Mouse (Mus musculus): Measurements from ENCODE around the gene Rxfp4. TPM values are rescaled to one million over a fixed set of nuclear protein-coding genes. Genes with fewer than 3 reads are reported as not detected.
A peak's percentile ranks its signal among the peaks of the same experiment; 100 is the strongest.
"Not testable (repeated sequence)": the region's sequence is repeated elsewhere in the genome, so short reads cannot be mapped to it uniquely, and the experiment has no call there.

The Rxfp4 gene
- total and polyA plus RNA-seq, 2 experiments from 2014 or later: not detected

DNA sequence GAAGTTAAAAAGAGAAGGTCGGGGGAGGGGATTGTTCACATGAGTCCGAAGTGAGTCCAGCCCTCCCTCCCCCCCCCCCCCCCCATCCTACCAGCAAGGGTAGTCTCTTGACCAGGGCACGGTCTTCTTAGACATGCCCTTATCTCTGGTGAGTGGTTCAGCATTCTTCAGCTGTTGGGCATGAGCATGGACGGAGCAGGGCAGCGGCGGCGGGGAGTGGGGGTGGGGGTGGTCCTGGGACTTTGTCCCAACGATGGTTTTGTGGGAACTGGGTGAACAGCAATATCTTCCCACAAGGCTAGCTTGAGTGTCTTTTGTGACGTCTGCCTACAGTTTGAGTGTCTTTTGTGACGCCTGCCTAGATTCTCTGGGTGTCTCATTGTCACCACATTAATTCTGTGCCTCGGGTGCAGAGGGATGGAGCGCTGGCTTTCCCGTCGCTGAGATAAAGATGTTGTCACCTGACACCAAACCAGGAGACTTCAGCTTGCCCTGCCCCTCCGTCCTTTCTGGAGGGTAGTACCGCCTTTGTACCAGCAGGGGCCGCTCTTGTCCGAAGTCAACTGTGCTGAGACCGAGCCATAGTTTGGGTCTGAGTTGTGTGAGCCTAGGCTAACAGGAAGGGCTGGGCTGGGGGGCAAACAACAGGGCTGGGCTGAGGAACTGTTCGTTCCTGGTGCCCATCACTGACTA, 45.7 kb downstream of the Rxfp4 start:
- Histone ChIP-seq H3K9me3 (ENCODE audit: low read length) (no peaks in the 10 kb centered on the region), H3K4me2 (ENCODE audit: low read depth, low read length) (peak overlapping the region; percentile 63), H3K9ac (replicated peaks; ENCODE audit: low read length) (peak overlapping the region; percentile 41), H3K27ac (0 out of 2 replicates have a peak overlapping the region, but pooled peaks have one; percentile 15), H3K36me3 (ENCODE audit: insufficient read depth, low read length) (no peaks in the 10 kb centered on the region), H3K4me1 (ENCODE audit: insufficient read depth, low read length) (0 out of 2 replicates have a peak, but pooled peaks cover 4% of the 10 kb centered on the region), H3K27me3 (ENCODE audit: insufficient read depth, low read length) (no peaks in the 10 kb centered on the region), H3K4me3 (ENCODE audit: low read length) (peak overlapping the region; percentile 30)
- peak; percentile 90 for DNase-seq (ENCODE audit: low spot score)
- peak; percentile 99 for TF ChIP-seq CTCF (IDR thresholded peaks at IDR 0.05; ENCODE audit: low read depth)
- ATAC-seq: peak; percentile 90
- WGBS: 1% methylated on average over 20 of the region's 20 CpGs

DNA sequence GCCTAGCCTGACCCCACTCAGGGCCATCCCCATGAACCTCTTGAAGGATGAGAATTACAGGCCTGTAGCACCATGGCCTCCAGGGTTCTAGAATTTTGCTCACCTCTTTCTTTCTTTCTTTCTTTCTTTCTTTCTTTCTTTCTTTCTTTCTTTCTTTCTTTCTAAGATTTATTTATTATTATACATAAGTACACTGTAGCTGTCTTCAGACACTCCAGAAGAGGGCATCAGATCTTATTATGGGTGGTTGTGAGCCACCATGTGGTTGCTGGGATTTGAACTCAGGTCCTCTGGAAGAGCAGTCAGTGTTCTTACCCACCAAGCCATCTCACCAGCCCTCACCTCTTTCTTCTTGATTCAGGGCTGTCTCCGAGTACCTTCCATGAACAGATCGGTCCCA, 47.3 kb downstream of the Rxfp4 start, which contains the start of gene Arhgef2:
Gene Arhgef2 (plus strand): TSS at position 301 of the 400 bp plus-strand sequence.
- not testable (repeated sequence) for H3K27ac ChIP-seq; H3K36me3 ChIP-seq (ENCODE audit: insufficient read depth, low read length); H3K4me3 ChIP-seq (ENCODE audit: low read length); DNase-seq (ENCODE audit: low spot score); H3K9me3 ChIP-seq (ENCODE audit: low read length); H3K4me1 ChIP-seq (ENCODE audit: insufficient read depth, low read length); H3K9ac ChIP-seq (replicated peaks; ENCODE audit: low read length); ATAC-seq; H3K27me3 ChIP-seq (ENCODE audit: insufficient read depth, low read length)
- WGBS: 90% methylated on average over 2 of the region's 2 CpGs
- peak within 1 kb of the TSS; percentile 63 for H3K4me2 ChIP-seq (ENCODE audit: low read depth, low read length)

DNA sequence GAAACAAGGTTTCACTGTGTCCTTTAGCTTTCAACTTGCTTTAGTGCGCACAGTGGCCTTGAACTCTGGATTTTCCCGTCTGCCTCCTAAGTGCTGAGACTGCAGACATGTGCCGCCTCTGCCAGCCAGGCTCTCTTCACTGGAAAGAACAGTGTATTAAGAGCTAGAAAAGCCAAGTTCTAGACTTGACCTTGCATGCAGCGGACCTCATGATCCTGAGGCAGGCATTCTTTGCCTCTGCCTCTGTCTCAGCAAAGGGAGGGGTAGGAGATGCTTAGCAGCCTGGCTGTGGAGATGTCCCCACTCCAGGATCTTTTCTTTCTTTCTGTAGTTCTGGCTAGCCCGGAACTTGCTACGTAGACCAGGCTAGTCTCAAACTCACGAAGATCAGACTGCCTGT, 48.1 kb downstream of the Rxfp4 start:
- DNase-seq (ENCODE audit: low spot score) (no peak), ATAC-seq (no peak)
- TF ChIP-seq CTCF (IDR thresholded peaks at IDR 0.05; ENCODE audit: low read depth): no peak
- H3K4me3 ChIP-seq (ENCODE audit: low read length): no peak overlapping the region
- no peaks in the 10 kb centered on the region for H3K36me3 ChIP-seq (ENCODE audit: insufficient read depth, low read length)
- no peaks in the 10 kb centered on the region for H3K27me3 ChIP-seq (ENCODE audit: insufficient read depth, low read length)
- no peaks in the 10 kb centered on the region for H3K9me3 ChIP-seq (ENCODE audit: low read length)
- WGBS: 92% methylated on average over 7 of the region's 7 CpGs
- no peak overlapping the region for H3K27ac ChIP-seq
- H3K4me1 ChIP-seq (ENCODE audit: insufficient read depth, low read length): 0 out of 2 replicates have a peak, but pooled peaks cover 4% of the 10 kb centered on the region
- no peak overlapping the region for H3K9ac ChIP-seq (replicated peaks; ENCODE audit: low read length)
- no peak overlapping the region for H3K4me2 ChIP-seq (ENCODE audit: low read depth, low read length)

DNA sequence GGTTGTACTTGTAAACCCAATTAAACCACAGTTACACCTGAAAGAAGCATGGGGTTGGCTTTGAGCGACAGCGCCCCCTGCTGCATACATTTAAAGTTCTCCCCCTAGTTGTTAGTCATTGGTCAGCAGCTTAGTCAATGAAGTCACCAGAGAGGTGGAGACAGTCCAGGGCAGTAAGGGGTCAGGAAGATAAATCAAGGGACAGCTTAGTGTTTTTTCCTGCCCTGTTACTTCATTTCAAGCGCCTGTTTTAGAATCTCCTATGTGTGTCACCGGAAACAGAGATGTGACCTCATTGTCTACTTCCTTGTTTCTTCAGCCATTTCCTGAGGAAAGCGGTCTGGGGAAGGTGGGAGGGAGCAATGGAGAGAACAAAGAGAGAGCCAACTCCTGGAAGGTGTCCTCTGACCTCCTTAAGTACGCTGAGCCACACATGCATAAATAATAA, 49.2 kb downstream of the Rxfp4 start:
- 35% methylated on average over 6 of the region's 6 CpGs for WGBS

DNA sequence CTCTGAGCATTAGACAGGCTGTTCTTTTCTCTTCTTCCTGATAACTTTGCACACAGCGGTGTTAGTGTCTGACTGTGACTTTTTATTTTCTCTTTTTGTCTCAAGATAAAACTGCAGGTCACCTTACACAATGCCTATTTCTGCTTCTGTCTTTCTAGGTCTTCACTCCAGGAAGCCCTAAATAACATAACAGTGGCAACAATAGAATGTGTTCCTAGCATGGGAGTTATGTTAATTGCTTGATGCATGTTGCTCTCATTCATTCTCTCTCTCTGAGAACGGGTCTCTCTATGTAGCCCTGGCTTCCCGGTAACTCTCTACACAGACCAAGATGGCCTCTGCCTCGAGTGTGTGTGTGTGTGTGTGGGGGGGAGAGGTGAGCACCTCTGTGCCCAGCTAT, 50.5 kb downstream of the Rxfp4 start:
- ATAC-seq: no peak
- 65% methylated on average over 4 of the region's 4 CpGs for whole genome bisulfite sequencing
- H3K36me3 ChIP-seq (ENCODE audit: insufficient read depth, low read length): no peaks in the 10 kb centered on the region

More for the DNA sequence above, 49.2 kb downstream of the Rxfp4 start:
- Histone ChIP-seq H3K9ac (replicated peaks; ENCODE audit: low read length) (no peak overlapping the region), H3K4me1 (ENCODE audit: insufficient read depth, low read length) (0 out of 2 replicates have a peak, but pooled peaks cover 4% of the 10 kb centered on the region), H3K4me3 (ENCODE audit: low read length) (no peak overlapping the region), H3K4me2 (ENCODE audit: low read depth, low read length) (no peak overlapping the region), H3K27ac (no peak overlapping the region), H3K9me3 (ENCODE audit: low read length) (no peaks in the 10 kb centered on the region), H3K36me3 (ENCODE audit: insufficient read depth, low read length) (no peaks in the 10 kb centered on the region), H3K27me3 (ENCODE audit: insufficient read depth, low read length) (no peaks in the 10 kb centered on the region)
- peak; percentile 74 for TF ChIP-seq CTCF (IDR thresholded peaks at IDR 0.05; ENCODE audit: low read depth)
- no peak for ATAC-seq
- DNase-seq (ENCODE audit: low spot score): peak; percentile 49

More for the DNA sequence above, 50.5 kb downstream of the Rxfp4 start:
- Histone ChIP-seq H3K4me2 (ENCODE audit: low read depth, low read length) (no peak overlapping the region), H3K4me1 (ENCODE audit: insufficient read depth, low read length) (0 out of 2 replicates have a peak, but pooled peaks cover 4% of the 10 kb centered on the region), H3K27me3 (ENCODE audit: insufficient read depth, low read length) (no peaks in the 10 kb centered on the region), H3K27ac (no peak overlapping the region), H3K9ac (replicated peaks; ENCODE audit: low read length) (no peak overlapping the region), H3K4me3 (ENCODE audit: low read length) (no peak overlapping the region), H3K9me3 (ENCODE audit: low read length) (no peaks in the 10 kb centered on the region)
- no peak for DNase-seq (ENCODE audit: low spot score)
- TF ChIP-seq CTCF (IDR thresholded peaks at IDR 0.05; ENCODE audit: low read depth): no peak

Other genes with a start within 250 kb of the Rxfp4 start
- gene Pmf1, start 242.8 kb downstream of the Rxfp4 start, total RNA-seq (2014; rRNA removed): 39.4 and 60.4 TPM in 2 replicates
- gene Pmf1, start 242.8 kb downstream of the Rxfp4 start, polyA plus RNA-seq (2015; fragmentation: Nextera tagmentation; extraction: Ambion mirVana): 47.2 and 48.4 TPM in 2 replicates
- gene Slc25a44, start 228.0 kb downstream of the Rxfp4 start, total RNA-seq (2014; rRNA removed): 68.3 and 68.6 TPM in 2 replicates
- gene Slc25a44, start 228.0 kb downstream of the Rxfp4 start, polyA plus RNA-seq (2015; fragmentation: Nextera tagmentation; extraction: Ambion mirVana): 31.9 and 34.1 TPM in 2 replicates
- 39.4 and 45.2 TPM in 2 replicates for gene Sema4a, start 192.0 kb downstream of the Rxfp4 start, total RNA-seq (2014; rRNA removed)
- 25.4 and 26.5 TPM in 2 replicates for gene Sema4a, start 192.0 kb downstream of the Rxfp4 start, polyA plus RNA-seq (2015; fragmentation: Nextera tagmentation; extraction: Ambion mirVana)
- 59.7 and 60.8 TPM in 2 replicates for gene Lmna, start 143.2 kb downstream of the Rxfp4 start, total RNA-seq (2014; rRNA removed)
- gene Lmna, start 143.2 kb downstream of the Rxfp4 start, polyA plus RNA-seq (2015; fragmentation: Nextera tagmentation; extraction: Ambion mirVana): 59.1 and 61.1 TPM in 2 replicates
- 52.3 and 54.5 TPM in 2 replicates for gene Mex3a, start 120.7 kb downstream of the Rxfp4 start, total RNA-seq (2014; rRNA removed)
- gene Mex3a, start 120.7 kb downstream of the Rxfp4 start, polyA plus RNA-seq (2015; fragmentation: Nextera tagmentation; extraction: Ambion mirVana): 13.9 and 15.3 TPM in 2 replicates
- not detected in 2 replicates for gene Rab25, start 104.8 kb downstream of the Rxfp4 start, total RNA-seq (2014; rRNA removed)
- gene Rab25, start 104.8 kb downstream of the Rxfp4 start, polyA plus RNA-seq (2015; fragmentation: Nextera tagmentation; extraction: Ambion mirVana): 0.44 and 1.3 TPM in 2 replicates
- gene Lamtor2, start 100.1 kb downstream of the Rxfp4 start, total RNA-seq (2014; rRNA removed): 45.1 and 59.2 TPM in 2 replicates
- 189 and 198 TPM in 2 replicates for gene Lamtor2, start 100.1 kb downstream of the Rxfp4 start, polyA plus RNA-seq (2015; fragmentation: Nextera tagmentation; extraction: Ambion mirVana)
- gene Ubqln4, start 99.4 kb downstream of the Rxfp4 start, total RNA-seq (2014; rRNA removed): 119 and 131 TPM in 2 replicates
- 29.4 and 29.8 TPM in 2 replicates for gene Ubqln4, start 99.4 kb downstream of the Rxfp4 start, polyA plus RNA-seq (2015; fragmentation: Nextera tagmentation; extraction: Ambion mirVana)
- gene Ssr2, start 77.3 kb downstream of the Rxfp4 start, total RNA-seq (2014; rRNA removed): 247 and 307 TPM in 2 replicates
- gene Ssr2, start 77.3 kb downstream of the Rxfp4 start, polyA plus RNA-seq (2015; fragmentation: Nextera tagmentation; extraction: Ambion mirVana): 209 and 210 TPM in 2 replicates
- gene Arhgef2, start 47.2 kb downstream of the Rxfp4 start, total RNA-seq (2014; rRNA removed): 93.4 and 100 TPM in 2 replicates
- 56.0 and 57.1 TPM in 2 replicates for gene Arhgef2, start 47.2 kb downstream of the Rxfp4 start, polyA plus RNA-seq (2015; fragmentation: Nextera tagmentation; extraction: Ambion mirVana)
- gene Khdc4, start 32.7 kb upstream of the Rxfp4 start, total RNA-seq (2014; rRNA removed): 57.9 and 74.4 TPM in 2 replicates
- gene Khdc4, start 32.7 kb upstream of the Rxfp4 start, polyA plus RNA-seq (2015; fragmentation: Nextera tagmentation; extraction: Ambion mirVana): 66.1 and 70.7 TPM in 2 replicates
- 55.6 and 76.7 TPM in 2 replicates for gene Rit1, start 63.7 kb upstream of the Rxfp4 start, total RNA-seq (2014; rRNA removed)
- 68.7 and 69.3 TPM in 2 replicates for gene Rit1, start 63.7 kb upstream of the Rxfp4 start, polyA plus RNA-seq (2015; fragmentation: Nextera tagmentation; extraction: Ambion mirVana)
- gene Syt11, start 122.0 kb upstream of the Rxfp4 start, total RNA-seq (2014; rRNA removed): 201 and 216 TPM in 2 replicates
- 265 and 273 TPM in 2 replicates for gene Syt11, start 122.0 kb upstream of the Rxfp4 start, polyA plus RNA-seq (2015; fragmentation: Nextera tagmentation; extraction: Ambion mirVana)
- gene Gon4l, start 182.1 kb upstream of the Rxfp4 start, total RNA-seq (2014; rRNA removed): 33.6 and 34.3 TPM in 2 replicates
- 7.6 and 8.4 TPM in 2 replicates for gene Gon4l, start 182.1 kb upstream of the Rxfp4 start, polyA plus RNA-seq (2015; fragmentation: Nextera tagmentation; extraction: Ambion mirVana)